Mouse (Mus musculus) ES-E14 (cell line): ENCODE results near the gene Frs3.

Source experiments
- HCFC1 ChIP-seq: IDR thresholded peaks from 2 replicates; pipeline ENCODE4 v1.6.1; 2012; ENCODE audit warnings: low read length, inconsistent platforms, borderline replicate concordance; ENCODE audit not compliant: insufficient read depth
- MAFK ChIP-seq: IDR thresholded peaks from 2 replicates; pipeline ENCODE4 v1.6.1; 2014; ENCODE audit warnings: mild to moderate bottlenecking, low read depth, low read length, inconsistent platforms; ENCODE audit not compliant: insufficient read depth

DNA sequence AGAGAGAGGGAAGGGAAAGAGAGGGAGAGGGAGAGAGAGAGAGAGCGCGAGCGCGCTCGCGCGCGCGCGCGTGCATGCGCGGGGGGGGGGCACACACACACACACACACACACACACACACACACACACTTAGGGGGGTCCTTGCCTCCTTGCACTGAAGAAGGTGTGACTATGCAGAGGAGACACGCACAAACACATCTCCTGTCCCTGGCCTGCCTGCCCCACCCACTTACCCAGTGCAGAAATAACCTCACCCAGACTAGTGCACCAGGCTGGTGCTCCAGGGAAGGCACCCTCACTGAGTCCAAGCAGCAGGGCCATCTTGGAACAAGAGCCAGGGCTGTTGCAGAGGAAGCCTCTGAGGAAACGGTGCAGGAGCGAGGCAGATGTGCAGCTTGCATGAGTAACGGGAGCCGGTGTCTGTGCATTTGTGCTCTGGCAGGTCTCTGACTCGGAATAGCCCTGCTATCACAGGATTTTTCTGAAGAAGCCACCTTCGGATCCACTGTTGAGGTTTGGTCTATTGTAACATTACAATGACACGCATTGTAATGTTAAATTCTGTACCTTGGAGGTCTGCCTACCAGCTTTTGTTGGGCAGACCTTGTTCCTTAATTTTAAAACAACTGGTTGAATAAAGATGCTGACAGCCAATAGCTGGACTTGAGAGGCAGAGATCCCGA, 24.2 kb downstream of the Frs3 start:
- TF ChIP-seq MAFK (no peak), HCFC1 (no peak)
